Comparison of ENCODE assay signal across 8 mouse cellular contexts in genomic region chr16:8513236-8513906, GRCm38 (mm10). TPM values are rescaled to one million over a fixed set of nuclear protein-coding genes. Genes with fewer than 3 reads are reported as not detected.
DNase-seq lines count a peak whose midpoint lies in the region; TF ChIP-seq lines count a peak whose summit lies in the region.

Abat (plus strand) TSS chr16:8513429.

- H3K4me3 ChIP-seq in cortical plate, adult 2 months (ENCODE audit: insufficient read depth, low read length) = peak within 1 kb of the TSS; percentile 52

- TF ChIP-seq POLR2A in cortical plate, adult 2 months (IDR thresholded peaks at IDR 0.05; ENCODE audit: extremely low read depth, insufficient read depth, low read length) = peak; percentile 91

- DNase-seq in adrenal gland, adult (ENCODE audit: inconsistent age in 2 of 2, low spot score in 1 of 2) = peak; percentile 96 to 98
- DNase-seq in gastrocnemius, postnatal 14 days = peak; percentile 94
- DNase-seq in hindlimb bud, embryonic 11.5 days (ENCODE audit: extremely low spot score, low read depth, low spot score) = peak; percentile 44
- peak; percentile 91 to 96 for DNase-seq in left cerebral cortex, adult 18-20 months (ENCODE audit: low spot score in 2 of 2)
- DNase-seq in lung, postnatal 36 days = peak; percentile 91
- DNase-seq in right cerebral cortex, adult 18-20 months = peak; percentile 97
- peak; percentile 89 for DNase-seq in urinary bladder, postnatal 14 days (ENCODE audit: low spot score)

- H3K4me1 ChIP-seq in cortical plate, adult 2 months (ENCODE audit: control insufficient read depth, insufficient read depth, low read length) = peaks cover 3% of the 10 kb centered on the region; the same call in 1 of the 2 replicates

- TF ChIP-seq CTCF in cortical plate, adult 2 months (IDR thresholded peaks at IDR 0.05; ENCODE audit: extremely low read depth, insufficient read depth, low read length) = no peak

- no peak within 1 kb of the TSS for H3K27ac ChIP-seq in cortical plate, adult 2 months (ENCODE audit: insufficient read depth, low read length)

- intact Hi-C loops in gastrocnemius, postnatal 14 days (cut with DNase I; ENCODE audit: low total_unique reads) = no loop called here

RNA-seq across cellular contexts. Expression of gene Abat, which starts in this region (rescaled TPM):
- polyA plus RNA-seq in cortical plate, adult 2 months (2012; rRNA removed) = 152 and 173 TPM in 2 replicates
- total RNA-seq in gastrocnemius, postnatal 14 days (2021) = 1 to 10 TPM; 5.5 to 6.4 TPM
- total RNA-seq in left cerebral cortex, adult 18-20 months (2021) = 100 to 1,000 TPM; 145 to 155 TPM

Comparison
In these comparisons a context has a peak if more than half of its experiments do, and no peak if none do; other contexts are left out.
1. RNA of gene Abat (total RNA-seq): 145 to 155 TPM in left cerebral cortex, adult 18-20 months; 5.5 to 6.4 TPM in gastrocnemius, postnatal 14 days; every median in the first group is over 10 times any median in the second.
2. DNase-seq: peak in every context shown above with its lines; median percentile 97 in adrenal gland, adult; 97 in right cerebral cortex, adult 18-20 months; 94 in gastrocnemius, postnatal 14 days; 94 in left cerebral cortex, adult 18-20 months; 91 in lung, postnatal 36 days; 89 in urinary bladder, postnatal 14 days; 44 in hindlimb bud, embryonic 11.5 days.